Mouse (Mus musculus) megakaryocyte, embryonic 14.5 days (primary cell): ENCODE data around the gene Pitpna. TPM values are rescaled to one million over a fixed set of nuclear protein-coding genes. Genes with fewer than 3 reads are reported as not detected.

Experiments used
- H3K27me3 ChIP-seq: replicated peaks from 2 replicates; pipeline ENCODE3; 2012; ENCODE audit warnings: inconsistent platforms
- H3K36me3 ChIP-seq: replicated peaks from 2 replicates; pipeline ENCODE3; 2012; ENCODE audit warnings: low read length, inconsistent platforms, mixed read lengths
- H3K4me1 ChIP-seq: 2 replicates; pipeline ENCODE4 v1.6.1; 2012; ENCODE audit warnings: inconsistent platforms
- H3K4me3 ChIP-seq: replicated peaks from 2 replicates; pipeline ENCODE3; 2012; ENCODE audit warnings: moderate library complexity, mild to moderate bottlenecking, inconsistent platforms
- H3K9me3 ChIP-seq: 2 replicates; pipeline ENCODE4 v1.6.1; 2012; ENCODE audit warnings: inconsistent platforms
- FLI1 ChIP-seq: IDR thresholded peaks from 2 replicates; pipeline ENCODE4 v1.6.1; 2012; ENCODE audit warnings: low read length, inconsistent platforms, mixed read lengths
- GATA1 ChIP-seq: IDR thresholded peaks from 3 replicates; pipeline ENCODE4 v1.6.1; 2012; ENCODE audit warnings: mixed read lengths, low read length, inconsistent platforms, borderline replicate concordance
- polyA plus RNA-seq: library from polyadenylated mRNA; stranded (reverse); fragments of >175 nt; gene quantifications from 2 replicates; pipeline ENCODE4 v1.2.3, GENCODE M21; 2012; ENCODE audit warnings: low replicate concordance; ENCODE audit not compliant: insufficient read depth

The Pitpna gene
- polyA plus RNA-seq, 1 experiment: 62.8 TPM

GRCm38 (mm10) chr11:75571126-75571990 is 16.5 kb upstream of the Pitpna start:
- Histone ChIP-seq H3K4me3 (peak overlapping the region; percentile 77), H3K36me3 (peaks cover 90% of the 10 kb centered on the region), H3K4me1 (peaks cover 79% of the 10 kb centered on the region)

GRCm38 (mm10) chr11:75572301-75572791 is 15.6 kb upstream of the Pitpna start:
- Histone ChIP-seq H3K36me3 (peaks cover 85% of the 10 kb centered on the region), H3K4me3 (peak overlapping the region; percentile 69), H3K27me3 (peaks cover 10% of the 10 kb centered on the region), H3K4me1 (peaks cover 74% of the 10 kb centered on the region), H3K9me3 (no peaks in the 10 kb centered on the region)
- TF ChIP-seq GATA1: no peak
- TF ChIP-seq FLI1: no peak

More at GRCm38 (mm10) chr11:75571126-75571990, 16.5 kb upstream of the Pitpna start:
- no peak for TF ChIP-seq FLI1
- no peak for TF ChIP-seq GATA1
- Histone ChIP-seq H3K27me3 (peaks cover 7% of the 10 kb centered on the region), H3K9me3 (no peaks in the 10 kb centered on the region)

- Histone ChIP-seq H3K4me3 (peak overlapping the region; percentile 82), H3K27me3 (peaks cover 10% of the 10 kb centered on the region), H3K4me1 (peaks cover 67% of the 10 kb centered on the region), H3K9me3 (no peaks in the 10 kb centered on the region), H3K36me3 (peaks cover 81% of the 10 kb centered on the region)
- TF ChIP-seq GATA1 (no peak), FLI1 (no peak)
Measured at GRCm38 (mm10) chr11:75572854-75573650, 14.8 kb upstream of the Pitpna start.

GRCm38 (mm10) chr11:75574378-75575123 is 13.3 kb upstream of the Pitpna start:
- H3K9me3 ChIP-seq: no peaks in the 10 kb centered on the region
- TF ChIP-seq FLI1 (no peak), GATA1 (no peak)
- peaks cover 70% of the 10 kb centered on the region for H3K36me3 ChIP-seq
- H3K4me3 ChIP-seq: peak overlapping the region; percentile 30
- H3K27me3 ChIP-seq: peaks cover 13% of the 10 kb centered on the region
- peaks cover 72% of the 10 kb centered on the region for H3K4me1 ChIP-seq

GRCm38 (mm10) chr11:75575560-75576123 is 12.3 kb upstream of the Pitpna start:
- no peak overlapping the region for H3K4me3 ChIP-seq
- peaks cover 59% of the 10 kb centered on the region for H3K36me3 ChIP-seq
- no peaks in the 10 kb centered on the region for H3K9me3 ChIP-seq
- H3K4me1 ChIP-seq: peaks cover 67% of the 10 kb centered on the region
- peaks cover 13% of the 10 kb centered on the region for H3K27me3 ChIP-seq
- TF ChIP-seq GATA1 (no peak), FLI1 (no peak)

GRCm38 (mm10) chr11:75578609-75579008 is 9.3 kb upstream of the Pitpna start:
- Histone ChIP-seq H3K4me3 (no peak overlapping the region), H3K36me3 (peaks cover 36% of the 10 kb centered on the region), H3K9me3 (no peaks in the 10 kb centered on the region), H3K4me1 (peaks cover 41% of the 10 kb centered on the region), H3K27me3 (peaks cover 11% of the 10 kb centered on the region)
- TF ChIP-seq GATA1 (no peak), FLI1 (no peak)

GRCm38 (mm10) chr11:75581495-75582149 is 6.3 kb upstream of the Pitpna start:
- no peaks in the 10 kb centered on the region for H3K9me3 ChIP-seq
- peaks cover 3% of the 10 kb centered on the region for H3K27me3 ChIP-seq
- H3K36me3 ChIP-seq: peaks cover 8% of the 10 kb centered on the region
- H3K4me1 ChIP-seq: peaks cover 26% of the 10 kb centered on the region
- H3K4me3 ChIP-seq: no peak overlapping the region
- no peak for TF ChIP-seq FLI1
- TF ChIP-seq GATA1: no peak

- Histone ChIP-seq H3K36me3 (peaks cover 3% of the 10 kb centered on the region), H3K4me3 (no peak overlapping the region), H3K9me3 (no peaks in the 10 kb centered on the region), H3K4me1 (peaks cover 38% of the 10 kb centered on the region), H3K27me3 (peaks cover 2% of the 10 kb centered on the region)
- TF ChIP-seq FLI1: no peak
- no peak for TF ChIP-seq GATA1
Measured at GRCm38 (mm10) chr11:75583521-75583920, 4.4 kb upstream of the Pitpna start.

- no peak for TF ChIP-seq GATA1
- no peak for TF ChIP-seq FLI1
- H3K4me3 ChIP-seq: no peak overlapping the region
- peaks cover 45% of the 10 kb centered on the region for H3K4me1 ChIP-seq
- peaks cover 5% of the 10 kb centered on the region for H3K36me3 ChIP-seq
- H3K27me3 ChIP-seq: no peaks in the 10 kb centered on the region
- H3K9me3 ChIP-seq: no peaks in the 10 kb centered on the region
Measured at GRCm38 (mm10) chr11:75585061-75585460, 2.8 kb upstream of the Pitpna start.
